Mouse (Mus musculus) gastrocnemius, adult 18-20 months (tissue): ENCODE results near the gene Rubcn. TPM values are rescaled to one million over a fixed set of nuclear protein-coding genes. Genes with fewer than 3 reads are reported as not detected.

Source experiments
- total RNA-seq, 2 experiments: library from RNA; stranded (reverse); gene quantifications; 2 replicates each; pipeline ENCODE4 v1.2.3; 2021

Gene Rubcn
- total RNA-seq, 2 experiments from 2014 or later: 22.5 to 24.8 TPM

Other genes starting within 250 kb of the Rubcn start
- 10 to 100 TPM; 44.9 to 46.5 TPM for gene Tnk2, start 233.9 kb downstream of the Rubcn start, total RNA-seq
- under 1 TPM; 0.02 to 0.41 TPM for gene Muc4, start 141.9 kb downstream of the Rubcn start, total RNA-seq
- gene Muc20, start 80.3 kb downstream of the Rubcn start, total RNA-seq: under 1 TPM; 0.32 to 0.40 TPM
- gene Smbd1, start 67.3 kb downstream of the Rubcn start, total RNA-seq: not detected
- gene Fyttd1, start 266 bp downstream of the Rubcn start, total RNA-seq: 10 to 100 TPM; 85.6 to 97.9 TPM
- 10 to 100 TPM; 13.2 to 14.5 TPM for gene Lrch3, start 36.3 kb upstream of the Rubcn start, total RNA-seq
- 1 to 10 TPM; 3.5 to 5.4 TPM for gene Iqcg, start 178.5 kb upstream of the Rubcn start, total RNA-seq
- gene Rpl35a, start 178.7 kb upstream of the Rubcn start, total RNA-seq: 100 to 1,000 TPM; 206 to 248 TPM
- gene Lmln, start 184.8 kb upstream of the Rubcn start, total RNA-seq: 1 to 10 TPM; 1.6 to 2.8 TPM